Mouse (Mus musculus): ENCODE results near the gene Spcs2. TPM values are rescaled to one million over a fixed set of nuclear protein-coding genes. Genes with fewer than 3 reads are reported as not detected.

Spcs2 gene
- total and polyA plus RNA-seq, 3 experiments = 203 to 272 (median 232) TPM

- TF ChIP-seq RCOR1 (conservative IDR thresholded peaks at IDR 0.05; ENCODE audit: low read depth, low read length) (peak; percentile 84), BHLHE40 (IDR thresholded peaks at IDR 0.05; ENCODE audit: low read depth, low read length) (peak; percentile 96), ELF1 (IDR thresholded peaks at IDR 0.05; ENCODE audit: low read depth, low read length) (no peak), CHD1 (IDR thresholded peaks at IDR 0.05; ENCODE audit: low read depth, low read length) (peak; percentile 89; the same call in 1 of the 2 replicates), ZMIZ1 (IDR thresholded peaks at IDR 0.05; ENCODE audit: low read depth, low read length) (no peak), SMC3 (IDR thresholded peaks at IDR 0.05; ENCODE audit: low read depth, low read length) (no peak), TBP (conservative IDR thresholded peaks at IDR 0.05; ENCODE audit: low read depth, low read length) (no peak), MAX (IDR thresholded peaks at IDR 0.05; ENCODE audit: low read length) (peak; percentile 90)
Observed at GRCm38 (mm10) chr7:99833115-99833845, 30.0 kb downstream of the Spcs2 start (continued).

DNA sequence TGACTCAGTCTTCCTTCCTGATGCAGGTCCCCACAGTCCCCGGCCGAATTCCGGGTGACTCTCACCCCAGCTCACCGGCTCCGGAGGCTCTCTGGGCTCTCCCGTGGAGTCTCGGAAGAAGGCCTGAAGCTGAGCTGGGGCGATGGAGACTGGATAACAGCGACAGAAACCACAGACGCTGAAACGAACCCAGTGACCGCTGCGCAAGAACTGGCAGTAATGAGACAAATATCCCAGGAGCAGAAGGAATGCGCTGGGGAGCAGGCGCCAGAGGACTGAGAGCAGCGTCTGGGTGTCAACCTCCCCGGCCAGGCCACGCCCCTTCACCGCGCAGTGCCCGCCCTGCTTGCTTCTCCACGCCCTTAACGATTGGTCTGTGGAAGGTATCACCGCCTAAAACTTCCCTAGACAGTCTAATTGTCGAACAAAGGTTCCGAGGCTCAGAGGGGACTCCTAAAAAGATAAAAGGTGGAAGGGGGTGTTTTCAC lies 35.1 kb downstream of the Spcs2 start, which contains the start of gene Neu3:
Gene Neu3, minus strand, starts transcription at position 335 of the 488 bp plus-strand sequence.
- peak within 1 kb of the TSS; percentile 84 for H3K4me2 ChIP-seq (ENCODE audit: insufficient read depth, low read depth, poor library complexity, severe bottlenecking)
- H3K27me3 ChIP-seq (replicated peaks) = no peaks in the 10 kb centered on the region
- H3K4me1 ChIP-seq (ENCODE audit: control insufficient read depth in 1 of 2, insufficient read depth in 2 of 2) = peaks cover 23 to 51% of the 10 kb centered on the region in 2 experiments
- in situ Hi-C loops (cut with MboI; ENCODE audit: low pct_ligation_motif_present, low pct_unique_long_range_greater_than_20kb, low sequenced_read_pairs) (no loop called here), dilution Hi-C loops (cut with MboI; ENCODE audit: extremely low pct_ligation_motif_present, extremely low pct_unique_long_range_greater_than_20kb, low sequenced_read_pairs) (no loop called here)
- H3K4me3 ChIP-seq (replicated peaks in 1 of 3; ENCODE audit: low read depth in 2 of 3, low read length in 2 of 3, poor library complexity in 1 of 3) = peak within 1 kb of the TSS; percentile 66 to 93 (median 78)
- peaks cover 0 to 6% of the 10 kb centered on the region in 2 experiments for H3K36me3 ChIP-seq (replicated peaks in 1 of 2; ENCODE audit: control insufficient read depth in 1 of 2, insufficient read depth in 1 of 2, low read length in 1 of 2)
- H3K79me2 ChIP-seq (replicated peaks; ENCODE audit: control insufficient read depth, extremely low read depth, insufficient read depth, poor library complexity, severe bottlenecking) = peaks cover 15% of the 10 kb centered on the region
- H3K9ac ChIP-seq (ENCODE audit: insufficient read depth, low read depth) = peak within 1 kb of the TSS; percentile 89
- H3K9me3 ChIP-seq (replicated peaks; ENCODE audit: low read length) = no peaks in the 10 kb centered on the region
- no peak for TF ChIP-seq RCOR1 (conservative IDR thresholded peaks at IDR 0.05; ENCODE audit: low read depth, low read length)
- peak; percentile 39; the same call in 1 of the 2 replicates for TF ChIP-seq MEF2A (IDR thresholded peaks at IDR 0.05; ENCODE audit: borderline replicate concordance, low read depth, low read length)
- TF ChIP-seq TCF12 (IDR thresholded peaks at IDR 0.05; ENCODE audit: low read depth, low read length) = peak; percentile 65; the same call in 1 of the 2 replicates
- TF ChIP-seq GABPA (IDR thresholded peaks at IDR 0.05; ENCODE audit: insufficient replicate concordance, low read depth, low read length) = no peak
- TF ChIP-seq JUND (conservative IDR thresholded peaks at IDR 0.05; ENCODE audit: low read depth, low read length) = no peak
- TF ChIP-seq TBP (conservative IDR thresholded peaks at IDR 0.05; ENCODE audit: low read depth, low read length) = peak; percentile 85
- TF ChIP-seq IRF4 (IDR thresholded peaks at IDR 0.05; ENCODE audit: low read depth, low read length) = 0 out of 2 replicates have a peak, but pooled peaks have one; percentile 31
- peak; percentile 80 for TF ChIP-seq POLR2A (IDR thresholded peaks at IDR 0.05; ENCODE audit: low read depth, low read length)
- TF ChIP-seq USF2 (conservative IDR thresholded peaks at IDR 0.05; ENCODE audit: low read depth, low read length) = no peak
- TF ChIP-seq MYC (IDR thresholded peaks at IDR 0.05; ENCODE audit: low read depth, low read length) = no peak
- TF ChIP-seq MAZ (IDR thresholded peaks at IDR 0.05; ENCODE audit: low read depth, low read length) = no peak
- no peak for TF ChIP-seq CHD1 (IDR thresholded peaks at IDR 0.05; ENCODE audit: low read depth, low read length)
- no peak for TF ChIP-seq KAT2A (IDR thresholded peaks at IDR 0.05; ENCODE audit: insufficient replicate concordance, low read length)
- no peak for TF ChIP-seq ELF1 (IDR thresholded peaks at IDR 0.05; ENCODE audit: low read depth, low read length)
- TF ChIP-seq NRF1 (IDR thresholded peaks at IDR 0.05; ENCODE audit: low read depth, low read length) = peak; percentile 74
- no peak for TF ChIP-seq PAX5 (IDR thresholded peaks at IDR 0.05; ENCODE audit: low read length)
- TF ChIP-seq SMC3 (IDR thresholded peaks at IDR 0.05; ENCODE audit: low read depth, low read length) = no peak
- TF ChIP-seq SIN3A (IDR thresholded peaks at IDR 0.05; ENCODE audit: low read length) = no peak
- TF ChIP-seq MAFK (IDR thresholded peaks at IDR 0.05; ENCODE audit: insufficient replicate concordance, low read length) = no peak
- TF ChIP-seq BHLHE40 (IDR thresholded peaks at IDR 0.05; ENCODE audit: low read depth, low read length) = no peak
- no peak for TF ChIP-seq CHD2 (IDR thresholded peaks at IDR 0.05; ENCODE audit: low read length)
- TF ChIP-seq E2F4 (IDR thresholded peaks at IDR 0.05; ENCODE audit: insufficient replicate concordance, low read depth, low read length) = no peak; the same call in 1 of the 2 replicates
- no peak for TF ChIP-seq USF1 (IDR thresholded peaks at IDR 0.05; ENCODE audit: low read depth, low read length)
- TF ChIP-seq NELFE (IDR thresholded peaks at IDR 0.05; ENCODE audit: low read depth, low read length) = peak; percentile 71
- peak; percentile 84 for TF ChIP-seq HCFC1 (IDR thresholded peaks at IDR 0.05; ENCODE audit: low read depth, low read length)
- no peak for TF ChIP-seq ZKSCAN1 (IDR thresholded peaks at IDR 0.05; ENCODE audit: borderline replicate concordance, low read depth, low read length)
- peak; percentile 91 for DNase-seq (ENCODE audit: extremely low read depth)
- no peak within 1 kb of the TSS; the same call in 1 of the 2 replicates for H3K27ac ChIP-seq (ENCODE audit: insufficient read depth, low read depth)
